Mouse (Mus musculus) cerebellum, adult 2 months (tissue): Measurements from ENCODE around the gene Cacnb3.

ENCODE experiments used
- CTCF ChIP-seq: fragments of 200-500 bp; IDR thresholded peaks from 2 replicates; pipeline ENCODE4 v1.5.1; 2011; ENCODE audit warnings: low read depth, mild to moderate bottlenecking, control low read depth, low read length, moderate library complexity, borderline replicate concordance; ENCODE audit not compliant: insufficient read depth
- POLR2A ChIP-seq: fragments of 200-500 bp; IDR thresholded peaks from 2 replicates; pipeline ENCODE4 v1.6.1; 2011; ENCODE audit warnings: low read length, control low read depth, borderline replicate concordance; ENCODE audit not compliant: insufficient read depth

GRCm38 (mm10) chr15:98607557-98607956 is 23.1 kb upstream of the Cacnb3 start:
- TF ChIP-seq POLR2A = no peak
- TF ChIP-seq CTCF = no peak
